Mouse (Mus musculus) regulatory T cell (primary cell): ENCODE measurements around the gene Plxnc1.

ENCODE experiments used
- in situ Hi-C: fragments of 300-600 bp; cut with MboI, MseI; formaldehyde crosslinking; loops from one replicate; pipeline ENCODE4 v1.15.1; 2025; ENCODE audit warnings: high pct_unique_total_duplicates

Gene Plxnc1

GRCm38 (mm10) chr10:94957705-94958104, 13.1 kb upstream of the Plxnc1 start:
- in situ Hi-C loops: loop anchor here (5.0 kb wide), 1 partner anchor 330 kb away; no protein-coding TSS in a partner anchor

DNA sequence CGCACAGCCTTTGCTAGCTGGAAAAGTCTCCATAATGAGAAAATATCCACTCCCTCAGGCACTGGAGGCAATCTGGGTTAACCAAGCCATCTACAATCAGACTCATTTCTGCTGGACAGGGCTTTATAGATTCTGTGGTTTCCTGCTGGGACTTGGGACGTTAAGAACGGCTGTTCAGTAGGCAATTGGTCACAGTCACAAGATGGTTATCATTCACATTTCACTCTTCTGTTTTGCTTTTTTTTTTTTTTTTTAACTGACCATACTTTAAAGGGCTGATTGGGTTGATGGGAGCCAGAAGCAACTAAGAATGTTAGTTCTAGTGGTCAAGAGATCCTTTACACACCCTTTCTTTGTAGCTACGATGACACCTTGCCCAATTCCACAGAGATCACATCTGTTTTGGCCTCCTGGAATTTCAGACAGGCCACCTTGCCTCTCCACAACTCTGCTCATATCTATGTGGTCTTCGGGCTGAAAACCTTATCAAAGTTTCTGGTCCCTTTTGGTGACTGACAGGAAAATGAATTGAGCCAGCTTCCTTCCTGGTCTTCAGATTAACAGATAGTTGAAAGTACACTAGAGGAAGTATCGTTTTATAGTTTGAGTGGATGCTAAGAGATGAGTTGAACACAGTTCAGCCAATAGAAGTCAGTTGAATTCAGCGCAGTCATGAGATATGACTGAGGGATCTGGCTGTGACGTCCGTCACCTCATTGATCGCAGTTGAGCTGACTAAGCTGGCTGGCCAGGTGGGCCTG, 3.5 kb upstream of the Plxnc1 start:
- in situ Hi-C loops: no loop called here

DNA sequence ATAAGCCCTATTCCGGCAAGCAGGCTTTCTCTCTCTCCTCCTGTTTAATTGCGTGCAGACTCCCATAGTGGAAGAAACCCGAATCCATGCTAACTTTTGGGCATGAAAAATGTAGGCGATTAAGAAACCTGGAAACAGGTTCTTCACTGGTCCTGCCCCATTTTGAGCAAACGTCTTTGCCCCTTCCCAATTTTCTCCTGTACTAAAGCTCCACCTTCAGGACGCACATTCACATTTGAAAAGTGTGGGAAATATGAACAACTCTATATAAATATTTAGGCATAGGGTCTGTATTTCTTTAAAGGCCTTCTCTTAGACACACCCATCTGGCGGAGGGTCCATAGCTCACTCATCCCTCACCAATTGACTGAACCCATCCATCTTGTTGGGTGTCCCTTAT, 2.8 kb upstream of the Plxnc1 start:
- in situ Hi-C loops: no loop called here

GRCm38 (mm10) chr10:94945206-94945711, 624 bp upstream of the Plxnc1 start:
- in situ Hi-C loops: no loop called here

DNA sequence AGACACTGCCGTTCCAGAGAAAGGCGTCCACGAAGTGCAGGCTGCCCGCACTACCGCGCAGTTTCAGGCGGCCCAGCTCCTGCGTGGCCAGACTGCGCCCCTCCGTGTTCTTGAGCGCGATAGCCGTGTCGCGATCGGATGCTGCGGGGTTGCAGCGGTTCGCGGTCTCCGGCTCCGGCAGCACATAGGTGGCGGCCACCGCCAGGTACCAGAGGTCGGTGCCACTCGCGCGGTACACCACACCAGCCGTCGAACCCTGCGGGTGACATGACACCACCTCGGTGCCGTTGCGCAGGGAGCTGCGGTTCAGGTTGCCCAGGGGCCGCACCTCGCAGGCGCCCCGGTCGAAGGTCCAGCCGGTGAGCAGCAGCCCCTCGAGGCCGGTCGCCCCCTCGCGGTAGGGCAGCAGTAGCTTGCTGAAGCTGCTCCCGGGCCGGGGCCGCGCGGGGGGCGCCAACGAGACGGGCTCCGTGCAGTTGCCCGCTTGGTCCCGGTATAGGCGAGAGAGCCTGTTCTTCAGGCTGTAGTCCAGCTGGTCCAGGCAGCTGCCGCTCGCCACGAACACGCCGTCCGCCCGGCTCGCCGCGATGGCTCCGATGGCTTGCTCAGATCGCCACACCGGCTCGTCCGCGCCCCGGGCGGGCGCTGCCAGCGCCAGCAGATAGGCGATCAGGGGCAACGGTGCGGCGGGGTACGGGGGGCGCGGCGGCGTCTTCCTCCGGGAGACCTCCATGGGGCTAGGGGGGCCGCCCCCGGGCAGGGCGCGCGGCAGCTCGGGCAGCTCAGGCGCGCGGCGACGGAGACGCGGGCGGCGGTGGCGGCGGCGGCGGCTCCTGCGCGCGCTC, 567 bp downstream of the Plxnc1 start:
- in situ Hi-C loops: no loop called here

GRCm38 (mm10) chr10:94943401-94943845, 1.2 kb downstream of the Plxnc1 start:
- in situ Hi-C loops: no loop called here

GRCm38 (mm10) chr10:94942449-94943041, 2.1 kb downstream of the Plxnc1 start:
- in situ Hi-C loops: no loop called here

DNA sequence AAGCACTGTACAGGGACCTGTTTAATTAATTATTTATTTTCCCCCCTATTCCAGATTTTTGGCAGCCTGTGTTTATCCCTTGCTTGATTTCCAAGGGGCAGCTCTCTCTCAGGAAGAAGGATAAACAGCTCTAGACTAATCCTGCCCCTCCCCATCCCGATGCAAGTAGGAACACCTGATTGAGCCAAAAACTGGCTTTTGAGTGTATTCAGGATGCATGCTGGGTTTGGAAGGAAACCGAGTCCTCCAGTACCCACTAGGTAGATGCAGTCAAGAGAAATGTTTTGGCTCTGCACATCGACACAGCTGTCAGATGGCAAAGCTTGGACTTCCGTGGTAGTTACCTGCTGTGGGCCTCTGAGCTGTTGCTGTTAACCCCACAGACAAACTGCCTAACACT, 3.1 kb downstream of the Plxnc1 start:
- in situ Hi-C loops: no loop called here

GRCm38 (mm10) chr10:94940786-94941185, 3.8 kb downstream of the Plxnc1 start:
- in situ Hi-C loops: no loop called here

- in situ Hi-C loops: no loop called here
Measured at GRCm38 (mm10) chr10:94940061-94940460, 4.6 kb downstream of the Plxnc1 start.

DNA sequence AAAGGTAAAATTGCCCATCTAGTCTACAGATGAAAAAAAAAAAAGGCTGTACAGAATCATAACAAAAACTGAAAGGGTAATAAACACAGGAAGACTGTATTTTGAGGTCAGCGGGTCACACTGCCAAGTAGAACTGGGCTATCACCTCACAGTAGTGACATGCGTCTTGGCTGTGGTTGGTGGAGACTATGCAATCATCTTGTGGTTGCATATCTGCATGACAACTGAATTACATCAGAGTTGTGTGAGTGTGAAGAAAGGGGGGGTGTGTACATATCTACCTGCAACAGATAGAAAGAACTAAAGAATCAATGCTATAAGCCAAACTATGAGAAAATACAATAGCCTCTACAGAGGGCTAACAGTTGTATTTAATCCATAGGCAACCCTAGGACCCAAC, 5.7 kb downstream of the Plxnc1 start:
- in situ Hi-C loops: no loop called here

GRCm38 (mm10) chr10:94938320-94938719, 6.3 kb downstream of the Plxnc1 start:
- in situ Hi-C loops: no loop called here

DNA sequence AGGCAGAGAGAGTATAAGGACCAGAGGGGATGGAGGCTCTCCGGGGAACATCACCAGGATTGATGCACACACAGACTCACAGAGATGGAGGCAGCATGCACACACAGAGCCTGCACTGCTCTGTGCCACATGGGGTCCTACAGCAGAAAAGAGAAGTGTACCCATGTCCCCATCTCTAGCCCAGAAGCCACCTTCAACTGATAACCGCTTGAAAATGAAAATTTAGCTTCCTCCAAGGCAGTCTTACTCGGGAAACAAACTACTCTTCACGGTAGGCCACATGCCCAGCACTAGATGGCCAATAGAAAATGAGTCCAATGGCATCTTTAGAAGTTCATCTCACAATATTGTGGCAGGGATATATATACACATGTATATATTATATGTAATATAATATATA, 9.4 kb downstream of the Plxnc1 start:
- in situ Hi-C loops: no loop called here

DNA sequence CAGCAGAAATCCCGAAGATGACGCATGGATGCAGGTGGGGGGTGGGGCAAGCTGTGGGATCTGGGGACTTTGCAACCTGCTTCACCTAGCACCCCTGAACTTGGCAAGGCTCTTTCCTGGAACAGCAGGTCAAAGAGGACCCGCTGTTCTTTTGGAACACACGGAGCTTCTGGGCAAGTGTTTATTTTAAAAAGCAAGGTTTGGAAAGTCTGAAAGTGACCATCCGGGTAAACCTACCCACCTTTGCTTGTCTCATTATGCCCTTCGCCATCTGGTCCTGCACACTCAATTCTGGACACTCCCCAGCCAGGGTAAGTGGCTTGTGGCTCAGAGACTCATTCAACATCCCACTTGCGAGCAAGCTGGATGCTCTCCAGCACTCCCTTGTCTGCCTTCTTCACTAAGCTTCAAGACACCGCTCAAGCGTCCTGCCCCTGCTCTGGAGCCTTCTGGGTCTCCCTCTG, 10.5 kb downstream of the Plxnc1 start:
- in situ Hi-C loops: no loop called here

DNA sequence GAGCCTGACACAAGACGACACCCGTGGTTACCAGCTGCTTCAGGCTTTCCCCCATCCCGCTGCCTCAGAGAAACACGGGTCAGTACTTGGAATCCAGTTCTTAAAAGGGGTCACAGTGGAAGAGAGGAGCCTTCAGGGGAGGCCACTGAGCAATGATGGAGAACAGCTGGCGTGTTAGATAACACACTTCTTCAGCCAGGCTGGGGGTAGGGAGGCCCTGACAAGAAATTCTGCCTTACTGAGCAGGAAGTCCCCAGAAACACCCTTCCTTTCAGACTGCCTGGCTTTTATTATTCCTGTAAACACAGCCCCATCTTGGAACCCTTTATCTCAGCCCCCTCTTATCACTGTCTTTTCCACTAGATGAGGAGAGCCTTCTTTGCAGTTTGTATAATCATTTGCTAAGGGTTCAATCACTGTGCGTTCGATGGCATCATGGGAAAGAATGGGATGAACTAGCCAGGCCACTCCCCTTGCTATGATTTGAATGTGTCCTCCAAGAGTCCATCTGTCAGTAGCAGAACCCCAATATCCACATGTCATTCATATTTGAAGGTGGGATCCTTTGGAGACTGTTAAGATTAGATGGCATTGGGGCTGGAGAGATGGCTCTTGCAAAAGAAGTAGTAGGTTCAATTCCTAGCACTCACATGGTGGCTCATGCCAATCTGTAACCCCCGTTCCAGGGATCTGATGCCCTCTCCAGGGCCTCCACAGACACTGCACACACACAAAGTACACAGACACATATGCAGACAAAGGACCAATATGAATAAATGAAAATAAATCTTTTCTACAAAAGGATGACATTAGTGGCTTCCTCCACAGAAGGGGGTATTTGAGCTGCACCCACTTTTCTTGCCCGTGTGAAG, 12.4 kb downstream of the Plxnc1 start:
- in situ Hi-C loops: no loop called here

- in situ Hi-C loops: no loop called here
Measured at GRCm38 (mm10) chr10:94928164-94928563, 16.5 kb downstream of the Plxnc1 start.

DNA sequence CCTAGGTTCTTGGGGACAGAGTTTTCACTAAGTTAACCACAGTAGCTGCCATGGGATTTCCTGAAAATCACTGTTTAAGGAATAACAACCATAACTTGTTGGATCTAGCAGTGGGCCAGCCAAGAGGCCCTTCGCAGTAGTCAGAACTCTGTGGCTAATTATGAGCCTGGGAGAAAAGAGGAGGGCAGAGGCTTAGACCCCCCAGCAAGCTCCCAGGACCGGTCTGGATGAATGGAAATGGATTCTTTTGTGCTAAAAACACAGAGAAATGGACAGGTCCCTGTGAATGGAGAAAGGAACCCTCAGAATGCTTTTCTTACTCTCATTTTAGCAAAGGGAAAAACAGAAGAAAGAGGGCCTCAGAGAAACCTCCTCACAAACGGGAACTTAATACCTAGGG, 18.3 kb downstream of the Plxnc1 start:
- in situ Hi-C loops: no loop called here

DNA sequence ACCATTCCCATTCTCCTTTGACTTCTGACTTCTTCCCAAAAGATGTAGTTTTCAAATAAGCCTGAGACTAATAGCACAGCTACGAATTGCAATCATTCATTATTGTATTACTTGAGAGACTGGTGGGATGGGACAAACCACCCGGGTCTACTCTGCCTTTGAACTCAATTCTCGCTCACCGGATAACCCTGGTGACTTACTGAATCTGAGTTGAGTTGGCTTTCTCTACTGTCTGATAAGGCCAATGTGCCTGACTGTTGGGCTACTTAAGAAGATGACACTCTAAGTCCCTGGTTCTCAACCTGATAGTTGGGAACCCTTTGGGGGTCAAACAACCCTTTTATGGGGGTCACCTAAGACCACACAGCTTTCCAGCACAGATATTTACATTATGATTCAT, 19.8 kb downstream of the Plxnc1 start:
- in situ Hi-C loops: no loop called here

DNA sequence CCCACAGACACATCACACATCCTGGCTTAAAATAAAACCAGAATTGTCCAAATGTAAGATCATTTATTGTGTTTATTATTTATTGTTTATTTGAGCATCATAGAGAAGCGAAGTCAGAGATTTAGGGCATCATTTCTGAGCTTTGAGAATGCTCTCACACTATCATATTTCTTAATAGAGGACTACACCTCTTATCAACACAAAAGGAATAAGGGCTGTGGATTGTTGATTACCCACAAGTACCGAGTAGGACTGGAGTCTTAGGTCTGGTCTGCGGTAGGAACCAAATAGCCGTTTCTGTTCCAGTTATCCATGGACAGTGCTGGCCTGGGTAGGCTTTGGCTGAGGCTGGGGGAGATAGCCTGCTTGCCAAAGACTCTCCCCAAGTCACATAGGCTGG, 20.2 kb downstream of the Plxnc1 start:
- in situ Hi-C loops: no loop called here

- in situ Hi-C loops: no loop called here
Measured at GRCm38 (mm10) chr10:94923337-94923762, 21.3 kb downstream of the Plxnc1 start.

GRCm38 (mm10) chr10:94922848-94923247, 21.8 kb downstream of the Plxnc1 start:
- in situ Hi-C loops: no loop called here
